Mouse (Mus musculus): ENCODE measurements around the gene Dlx6.

Gene Dlx6

GRCm38 (mm10) chr6:6859950-6860410, 3.2 kb upstream of the Dlx6 start:
- no peak for DNase-seq (ENCODE audit: low spot score)

- no peak for DNase-seq (ENCODE audit: low spot score)
Measured at GRCm38 (mm10) chr6:6860411-6861085, 2.6 kb upstream of the Dlx6 start.

DNA sequence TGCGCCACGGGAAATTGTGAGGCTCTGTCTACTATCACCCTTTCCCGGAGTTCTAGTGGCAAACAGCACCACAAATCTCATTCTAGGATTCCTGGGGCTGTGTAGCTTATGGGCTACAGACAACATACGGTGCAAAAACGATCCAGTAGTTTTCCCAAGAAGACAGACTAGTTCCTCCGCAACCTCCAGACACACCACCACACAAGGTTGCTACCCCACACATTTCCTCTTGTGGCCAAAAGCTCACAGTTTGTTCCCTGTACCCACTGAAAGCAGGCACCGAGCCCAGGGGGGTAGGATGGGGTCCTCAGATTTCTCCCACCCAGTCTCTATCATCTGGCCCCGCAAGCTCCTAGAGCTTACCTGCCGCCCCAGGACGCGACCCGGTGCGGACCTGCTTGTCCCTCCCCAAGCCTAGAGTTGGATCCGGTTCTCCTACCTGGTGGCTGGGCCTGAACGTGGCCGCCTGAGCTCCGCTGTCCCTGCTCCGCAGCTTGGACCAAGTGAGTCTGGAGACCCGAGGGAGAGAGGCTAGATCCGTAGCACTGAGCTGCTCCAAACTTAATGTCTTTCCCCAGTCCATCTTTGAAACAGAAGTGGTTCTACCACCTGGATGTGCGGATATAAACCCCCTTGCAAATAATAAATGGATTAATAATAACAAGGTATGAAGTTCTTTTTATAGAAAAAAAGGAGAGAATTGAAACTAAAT, 1.9 kb upstream of the Dlx6 start:
- no peak for DNase-seq (ENCODE audit: low spot score)

DNA sequence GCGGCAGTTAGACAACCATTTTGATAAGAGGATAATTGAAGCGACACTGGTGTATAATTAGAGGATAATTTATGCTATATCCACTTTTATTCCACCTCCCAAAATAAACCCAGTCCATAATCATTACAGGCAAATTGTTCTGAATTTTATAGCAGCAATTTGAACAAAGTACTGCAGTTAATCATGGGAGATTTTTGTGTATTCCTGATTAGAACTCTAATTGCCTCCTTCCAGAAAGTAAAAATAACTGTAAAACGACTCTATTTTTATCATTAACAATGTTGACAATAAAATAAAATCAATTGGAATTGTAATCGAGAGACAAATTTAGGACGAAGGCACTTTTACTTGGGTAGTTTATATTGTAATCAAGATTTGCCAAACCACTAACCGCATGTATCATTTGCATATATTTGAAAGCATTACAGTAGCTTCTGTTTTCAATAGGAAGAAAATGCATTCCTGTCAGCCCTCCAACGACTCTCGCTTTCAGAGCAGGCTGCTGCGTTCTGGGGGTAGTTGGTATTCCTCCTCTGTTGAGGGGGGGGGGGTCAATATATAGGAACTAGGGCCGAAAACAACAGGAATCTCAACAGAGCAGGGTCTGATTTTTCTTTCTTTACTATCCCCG, 1.2 kb upstream of the Dlx6 start:
- no peak for DNase-seq (ENCODE audit: low spot score)

DNA sequence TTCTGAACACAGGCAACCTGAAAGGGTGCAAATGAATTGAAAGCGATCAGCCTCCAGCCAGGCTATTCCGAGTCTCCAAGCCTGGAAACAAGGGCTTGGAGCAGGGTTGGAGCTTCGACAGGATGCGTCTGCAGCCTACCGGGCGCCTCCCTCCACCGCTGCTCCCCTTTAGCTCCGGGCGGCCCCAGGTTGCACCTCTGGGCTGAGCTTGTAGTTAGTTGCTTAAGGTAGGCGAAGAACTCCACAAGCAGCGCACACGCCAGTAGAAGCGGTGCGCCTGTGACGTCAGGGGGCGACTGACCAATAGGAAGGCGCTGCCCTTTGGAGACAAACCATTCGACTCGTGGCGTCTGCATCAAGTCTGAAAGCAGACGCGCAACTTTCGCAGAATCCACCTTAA, 523 bp upstream of the Dlx6 start:
- no peak for DNase-seq (ENCODE audit: low spot score)

DNA sequence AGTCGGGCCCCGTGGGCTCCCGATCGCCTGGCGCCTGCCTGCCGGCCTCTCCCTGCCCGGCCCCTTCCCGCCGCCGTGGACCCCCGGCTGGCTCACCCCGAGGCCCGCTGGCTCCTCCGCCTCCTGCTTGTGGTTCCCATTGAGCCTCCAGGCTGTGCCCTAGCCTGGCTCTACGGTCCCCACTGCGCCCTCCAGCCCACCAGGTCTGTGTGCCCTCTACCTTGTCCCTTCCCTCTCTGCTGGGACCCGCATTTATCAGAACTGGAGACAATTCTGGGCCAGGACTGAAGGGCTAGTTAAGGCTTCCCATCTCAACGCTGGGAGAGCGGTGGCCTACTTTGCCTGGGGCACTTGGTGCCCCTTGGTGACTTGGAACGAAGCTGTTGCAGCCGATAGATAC, 821 bp downstream of the Dlx6 start:
- DNase-seq (ENCODE audit: low spot score), result no peak

DNA sequence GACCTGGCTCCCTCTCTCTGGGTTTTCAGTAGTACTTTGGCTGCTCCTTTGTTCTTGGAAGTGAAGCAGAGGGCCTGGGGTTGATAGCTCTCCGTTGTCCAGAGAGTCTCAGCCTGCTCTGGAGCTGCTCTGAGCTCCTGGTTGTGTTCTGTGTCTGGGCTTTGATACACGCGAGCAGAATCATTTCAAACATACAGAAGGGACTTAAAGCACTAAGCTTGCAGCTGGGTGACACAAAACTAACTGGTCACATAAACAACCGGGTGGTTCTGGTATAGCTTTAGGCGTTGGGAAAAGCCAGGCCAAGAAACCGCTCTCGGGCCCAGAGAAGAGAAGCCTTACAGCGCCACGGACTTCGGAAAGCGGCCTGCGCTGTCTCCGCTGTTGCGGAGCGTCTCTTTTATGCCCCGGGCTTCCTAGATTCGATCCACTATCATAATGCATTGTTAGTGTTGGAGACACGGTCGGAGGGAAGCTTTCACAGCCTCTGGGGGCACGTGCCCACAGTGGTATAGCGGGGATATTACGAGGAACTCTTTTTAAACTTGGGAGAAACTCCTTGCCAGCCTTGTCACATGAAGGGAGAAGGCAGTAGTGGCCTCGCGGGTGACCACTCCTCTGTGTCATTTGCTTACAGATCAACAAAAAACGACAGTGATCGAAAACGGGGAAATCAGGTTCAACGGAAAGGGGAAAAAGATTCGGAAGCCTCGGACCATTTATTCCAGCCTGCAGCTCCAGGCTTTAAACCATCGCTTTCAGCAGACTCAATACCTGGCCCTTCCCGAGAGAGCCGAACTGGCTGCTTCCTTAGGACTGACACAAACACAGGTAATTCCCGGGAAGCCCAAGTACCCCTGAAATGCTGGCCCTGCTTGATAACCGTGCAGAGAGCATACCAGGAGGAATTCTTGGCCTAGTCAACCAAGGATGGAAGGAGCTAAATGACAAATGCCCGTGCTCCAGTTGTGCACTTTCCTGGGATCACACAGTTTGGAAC, 1.6 kb downstream of the Dlx6 start:
- no peak for DNase-seq (ENCODE audit: low spot score)

DNA sequence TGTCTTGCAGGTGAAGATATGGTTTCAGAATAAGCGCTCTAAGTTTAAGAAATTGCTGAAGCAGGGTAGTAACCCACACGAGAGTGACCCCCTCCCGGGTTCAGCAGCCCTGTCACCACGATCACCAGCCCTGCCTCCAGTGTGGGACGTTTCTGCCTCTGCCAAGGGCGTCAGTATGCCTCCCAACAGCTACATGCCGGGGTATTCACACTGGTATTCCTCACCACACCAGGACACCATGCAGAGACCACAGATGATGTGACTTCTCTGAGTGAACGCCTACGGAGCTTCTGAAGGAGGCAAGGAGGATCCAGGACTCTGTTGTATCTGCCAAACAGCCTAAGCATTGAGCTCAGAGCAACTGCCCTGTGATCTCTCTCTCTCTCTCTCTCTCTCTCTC, 3.9 kb downstream of the Dlx6 start:
- DNase-seq (ENCODE audit: low spot score), result no peak

GRCm38 (mm10) chr6:6869041-6869685, 6.0 kb downstream of the Dlx6 start:
- no peak for DNase-seq (ENCODE audit: low spot score)

- DNase-seq (ENCODE audit: low spot score), result no peak
Measured at GRCm38 (mm10) chr6:6869961-6870800, 7.0 kb downstream of the Dlx6 start.

- no peak for DNase-seq (ENCODE audit: low spot score)
Measured at GRCm38 (mm10) chr6:6870876-6871420, 7.8 kb downstream of the Dlx6 start.

DNA sequence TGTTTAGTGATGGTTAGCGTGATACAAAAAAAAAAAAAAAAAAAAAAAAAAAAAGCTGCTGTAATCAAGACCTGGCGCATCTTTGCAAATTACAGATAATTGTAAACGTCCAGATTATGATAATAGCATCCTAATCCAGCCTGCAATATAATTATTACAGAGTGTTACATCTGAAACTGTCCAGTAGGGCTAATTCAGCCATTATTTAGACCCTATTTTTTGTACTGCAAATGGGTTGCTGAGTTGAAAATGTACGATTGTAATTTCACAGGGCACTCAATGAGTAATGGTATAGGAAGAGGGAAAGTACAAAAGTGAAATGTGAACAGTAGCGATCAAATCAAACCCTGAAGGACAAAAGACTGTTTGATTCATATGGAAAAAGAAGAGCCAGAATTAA, 8.6 kb downstream of the Dlx6 start:
- DNase-seq (ENCODE audit: low spot score), result no peak

GRCm38 (mm10) chr6:6872873-6873272, 9.7 kb downstream of the Dlx6 start:
- no peak for DNase-seq (ENCODE audit: low spot score)

- no peak for DNase-seq (ENCODE audit: low spot score)
Measured at GRCm38 (mm10) chr6:6873476-6874072, 10.4 kb downstream of the Dlx6 start.

DNA sequence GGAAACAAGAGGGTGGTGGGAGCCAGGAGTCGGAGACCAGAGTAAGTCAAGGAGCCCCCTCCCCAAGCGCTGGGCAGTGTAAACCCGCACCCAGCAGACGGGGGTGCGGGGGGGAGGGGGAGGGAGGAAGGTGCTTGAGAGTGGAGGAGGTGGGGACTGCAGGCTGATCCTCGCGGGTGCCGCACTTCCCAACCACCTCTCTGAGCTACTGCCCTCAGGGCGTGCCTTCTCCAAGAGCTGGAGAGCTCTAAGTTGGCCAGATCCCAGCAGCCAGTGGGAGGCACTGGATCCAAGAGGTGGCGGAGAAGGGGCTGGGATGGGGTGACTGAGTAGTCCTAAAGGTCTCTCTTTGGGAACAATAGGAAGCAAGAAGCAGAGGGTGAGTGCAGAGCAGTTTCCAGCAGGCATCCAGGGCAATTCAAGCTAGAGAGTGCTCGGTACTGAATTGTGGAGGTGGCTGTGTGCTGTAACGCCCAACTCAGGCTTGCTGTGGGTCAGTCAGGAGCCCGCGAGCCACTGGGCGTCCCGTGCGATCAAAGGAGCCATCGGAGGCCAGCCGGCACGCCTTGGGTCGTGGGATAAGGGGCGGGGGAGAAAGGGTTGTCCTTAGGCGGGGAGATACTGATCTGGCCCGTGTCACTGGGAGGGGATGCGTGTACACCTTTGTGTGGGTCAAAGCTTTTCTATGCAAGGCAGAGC, 11.1 kb downstream of the Dlx6 start:
- DNase-seq (ENCODE audit: low spot score), result no peak

DNA sequence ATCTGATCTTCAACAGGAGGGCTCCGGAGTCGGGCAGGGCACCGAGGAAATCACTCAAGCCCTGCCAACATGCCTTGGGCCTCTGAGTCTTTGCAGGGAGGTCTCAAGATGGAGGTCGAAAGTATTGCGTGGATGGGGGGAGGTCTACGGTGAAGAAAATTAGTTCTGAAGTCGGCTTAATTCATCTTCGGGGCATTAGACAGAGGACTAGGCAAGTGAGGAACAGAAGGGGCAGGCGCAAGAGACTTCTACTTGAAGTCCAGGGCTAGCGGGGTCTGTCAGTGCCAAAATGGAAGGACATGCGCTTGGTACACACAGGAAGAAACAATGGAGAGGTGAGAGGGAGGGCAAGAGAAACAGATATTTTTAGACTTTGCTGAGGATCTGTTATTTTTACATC, 12.0 kb downstream of the Dlx6 start:
- DNase-seq (ENCODE audit: low spot score), result no peak

DNA sequence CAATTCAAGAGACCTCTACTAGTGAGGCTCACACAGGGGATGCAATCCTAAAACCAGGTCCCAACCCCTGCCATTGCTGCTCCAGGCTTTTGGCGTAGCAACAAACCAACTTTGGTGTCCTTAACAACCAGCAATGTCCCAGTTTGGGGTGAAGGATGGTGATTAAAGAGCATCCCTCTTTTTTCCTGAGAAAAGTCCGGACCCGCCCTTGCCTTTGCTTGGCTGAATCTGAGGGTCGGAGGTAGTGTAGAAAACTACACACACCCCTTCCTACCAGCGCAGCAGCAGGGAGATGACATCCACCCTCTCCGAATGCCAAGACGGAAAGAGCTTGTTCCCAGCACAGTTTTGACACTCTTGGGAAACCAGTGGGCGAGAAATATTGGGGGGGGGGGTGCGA, 12.5 kb downstream of the Dlx6 start:
- no peak for DNase-seq (ENCODE audit: low spot score)

DNA sequence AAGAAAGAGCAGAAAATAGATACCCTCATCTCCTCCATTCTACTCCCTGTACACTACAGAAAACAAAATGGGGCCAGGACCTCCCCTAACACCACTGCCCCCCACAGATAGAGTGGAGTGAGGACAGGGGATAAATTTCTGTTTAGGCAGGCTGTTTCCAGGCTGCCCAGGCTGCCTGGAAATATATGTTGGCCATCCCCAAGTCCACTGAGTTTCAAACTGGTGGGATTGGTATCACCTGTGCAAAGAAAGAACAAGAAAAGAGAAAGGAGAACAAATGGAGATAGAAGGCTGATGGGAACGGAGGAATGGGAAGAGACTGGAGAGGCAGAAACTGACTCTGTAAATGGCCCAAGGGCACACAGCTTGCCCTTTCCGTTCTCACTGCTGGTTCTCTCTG, 13.1 kb downstream of the Dlx6 start:
- DNase-seq (ENCODE audit: low spot score), result no peak

GRCm38 (mm10) chr6:6876731-6877130, 13.6 kb downstream of the Dlx6 start:
- DNase-seq (ENCODE audit: low spot score), result no peak
